Mouse (Mus musculus) right cerebral cortex, adult 2 months (tissue): ENCODE measurements around the gene Ift81.

Experiments used
- DNase-seq, 2 experiments: peaks; one replicate each; pipeline ENCODE4 v3.0.0; 2021 to 2022; ENCODE audit warnings: low spot score in 2 of 2

The Ift81 gene

GRCm38 (mm10) chr5:122516901-122517300 is 97.4 kb downstream of the Ift81 start:
- DNase-seq: no peak

- no peak for DNase-seq
These were observed 98.1 kb downstream of the Ift81 start for GRCm38 (mm10) chr5:122516029-122516730.

GRCm38 (mm10) chr5:122514127-122514521 is 100.2 kb downstream of the Ift81 start:
- DNase-seq: no peak

- no peak for DNase-seq
These were observed 100.7 kb downstream of the Ift81 start for GRCm38 (mm10) chr5:122513421-122514126.

- DNase-seq: no peak
These were observed 102.3 kb downstream of the Ift81 start for GRCm38 (mm10) chr5:122512011-122512410.

- no peak for DNase-seq
These were observed 102.9 kb downstream of the Ift81 start for GRCm38 (mm10) chr5:122511405-122511804.

- DNase-seq: no peak
These were observed 103.6 kb downstream of the Ift81 start for GRCm38 (mm10) chr5:122510651-122511157.

GRCm38 (mm10) chr5:122509608-122510007 is 104.7 kb downstream of the Ift81 start:
- DNase-seq: no peak

DNA sequence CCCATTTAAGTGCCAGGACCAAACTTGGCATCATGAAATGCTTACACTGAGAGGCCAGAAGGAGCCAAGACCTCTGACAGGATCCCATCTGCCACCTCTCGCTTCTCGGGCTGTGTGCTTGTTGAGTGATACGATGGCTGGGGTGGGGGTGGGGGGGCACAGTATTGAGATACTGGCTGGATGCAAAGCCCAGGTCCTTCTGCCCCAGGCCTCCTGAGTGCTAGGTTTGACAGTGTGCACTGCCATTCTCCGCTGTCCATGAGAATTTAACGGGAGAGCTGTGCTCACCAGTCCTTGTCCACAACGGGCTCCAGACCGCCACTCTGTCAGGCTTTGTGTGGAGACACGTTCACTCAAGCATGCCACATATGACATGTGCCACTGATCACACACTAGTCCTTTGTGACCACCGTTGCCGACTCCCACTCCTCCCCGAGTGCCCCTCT is 105.4 kb downstream of the Ift81 start:
- DNase-seq: no peak

DNA sequence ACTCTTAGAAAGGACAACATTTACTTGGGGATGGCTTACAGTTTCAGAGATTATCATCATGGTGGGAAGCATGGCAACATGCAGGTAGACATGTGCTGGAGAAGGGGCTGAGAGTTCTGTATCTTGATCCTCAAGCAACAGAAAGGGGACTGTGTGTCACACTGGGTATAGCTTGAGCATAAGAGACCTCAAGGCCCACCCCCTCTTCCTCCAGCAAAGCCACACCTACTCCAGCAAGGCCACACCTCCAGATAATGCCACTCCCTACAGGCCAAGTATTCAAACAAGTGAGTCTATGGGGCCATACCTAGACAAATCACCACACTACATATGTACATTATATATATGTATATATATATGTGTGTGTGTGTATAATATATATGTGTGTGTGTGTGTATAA is 106.9 kb downstream of the Ift81 start:
- DNase-seq: no peak

DNA sequence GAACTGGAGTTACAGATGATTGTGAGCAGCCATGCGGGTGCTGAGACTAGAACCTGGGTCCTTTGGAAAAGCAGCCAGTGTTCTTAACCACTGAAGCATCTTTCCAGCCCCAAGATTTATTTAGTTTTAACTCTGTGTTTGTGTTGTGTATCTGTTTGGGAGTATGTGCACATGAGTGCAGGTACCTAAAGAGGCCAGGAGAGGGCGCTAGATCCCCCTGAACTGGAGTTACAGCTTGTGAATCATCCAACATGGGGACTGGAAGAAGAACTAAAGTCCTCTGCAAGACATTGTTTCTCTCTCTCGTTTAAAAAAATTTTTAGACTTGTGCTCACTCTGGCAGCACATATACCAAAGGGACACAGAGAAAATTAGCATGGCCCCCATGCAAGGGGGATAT is 107.9 kb downstream of the Ift81 start:
- DNase-seq: no peak

DNA sequence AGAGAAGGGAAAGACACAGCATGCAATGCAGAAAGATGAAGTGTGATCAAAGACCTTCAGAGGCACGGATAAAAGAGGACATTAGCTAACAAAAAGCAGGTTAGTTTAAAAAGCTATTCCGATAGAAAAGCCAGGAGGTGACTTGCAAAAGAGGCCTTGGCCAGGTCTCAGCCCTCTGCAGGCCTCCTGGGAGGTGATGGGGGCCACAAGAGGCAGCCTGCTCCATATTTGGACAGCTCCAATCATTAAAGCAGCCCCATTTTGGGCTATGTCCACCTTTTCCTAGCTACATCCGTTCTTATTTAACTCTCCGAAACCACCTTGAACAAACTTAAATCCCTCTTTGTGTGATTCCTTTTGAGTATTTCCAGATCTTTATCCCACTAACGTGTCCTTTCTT is 108.8 kb downstream of the Ift81 start:
- DNase-seq: no peak

- DNase-seq: no peak
These were observed 110.6 kb downstream of the Ift81 start for GRCm38 (mm10) chr5:122503760-122504119.

- peak in 1 of 2 experiments; percentile 27 for DNase-seq
These were observed 111.1 kb downstream of the Ift81 start for GRCm38 (mm10) chr5:122503015-122503759.

DNA sequence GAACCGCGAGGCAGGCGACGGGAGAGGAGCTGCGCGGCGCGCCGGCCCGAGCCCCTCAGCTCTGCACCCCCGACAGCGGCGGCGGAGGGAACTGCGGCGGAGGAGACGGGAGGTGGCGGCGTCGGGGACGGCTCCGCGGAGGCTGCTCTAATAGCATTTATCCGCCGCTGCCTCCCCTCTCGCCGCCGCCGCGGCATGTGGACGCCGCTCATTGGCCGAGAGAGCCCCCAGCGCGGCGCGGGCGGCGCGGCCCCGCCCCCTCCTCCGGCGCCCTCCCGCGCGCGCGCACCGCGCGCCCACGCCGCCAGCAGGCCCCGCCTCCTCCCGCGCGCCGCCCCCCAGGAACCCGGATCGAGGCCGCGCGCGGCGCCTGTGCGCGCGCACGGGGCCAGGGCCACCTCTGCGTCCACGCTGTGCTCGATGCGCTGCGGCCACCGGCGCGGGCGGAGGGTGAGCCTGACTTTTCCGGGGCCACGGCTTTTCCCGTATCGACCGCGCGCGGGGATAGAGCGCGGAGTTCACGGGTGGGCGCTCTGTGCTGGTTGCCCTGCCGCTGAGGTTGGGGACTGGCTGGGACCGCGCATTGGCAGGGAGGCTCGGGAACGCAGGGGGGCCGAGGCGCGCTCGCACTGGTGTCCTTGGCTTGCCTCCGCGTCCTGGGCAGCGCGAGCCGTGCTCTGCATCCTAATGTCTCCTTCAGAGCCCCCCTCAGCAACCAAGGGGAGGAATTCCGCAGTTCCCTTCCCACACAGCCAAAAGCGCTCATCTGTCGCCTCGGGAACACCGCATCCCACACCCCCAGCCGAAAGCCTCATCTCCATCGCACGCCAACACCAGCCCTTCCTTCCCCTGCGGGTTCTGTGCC is 112.0 kb downstream of the Ift81 start, which contains the start of gene Atp2a2:
Gene Atp2a2, minus strand, starts transcription at position 149 of the 865 bp plus-strand sequence.
- peak; percentile 89 for DNase-seq

GRCm38 (mm10) chr5:122501101-122502076 is 112.9 kb downstream of the Ift81 start:
- DNase-seq: peak; percentile 33 to 43

GRCm38 (mm10) chr5:122500563-122500962 is 113.8 kb downstream of the Ift81 start:
- DNase-seq: no peak
